Mouse (Mus musculus) liver, embryonic 14.5 days (tissue): ENCODE measurements at regions not wholly inside any gene's neighbourhood (a gene's known extent, or its start where the extent isn't known, plus 50 kb on each side); places are given as distances from the start of the nearest gene placed in this dataset.

Source experiments
- CTCF ChIP-seq: IDR thresholded peaks from 2 replicates; pipeline ENCODE4 v1.5.1; 2016; ENCODE audit warnings: antibody characterized with exemption, low read depth, control low read depth
- EP300 ChIP-seq: IDR thresholded peaks from 2 replicates; pipeline ENCODE4 v1.6.1; 2016; ENCODE audit warnings: antibody characterized with exemption, low read depth

DNA sequence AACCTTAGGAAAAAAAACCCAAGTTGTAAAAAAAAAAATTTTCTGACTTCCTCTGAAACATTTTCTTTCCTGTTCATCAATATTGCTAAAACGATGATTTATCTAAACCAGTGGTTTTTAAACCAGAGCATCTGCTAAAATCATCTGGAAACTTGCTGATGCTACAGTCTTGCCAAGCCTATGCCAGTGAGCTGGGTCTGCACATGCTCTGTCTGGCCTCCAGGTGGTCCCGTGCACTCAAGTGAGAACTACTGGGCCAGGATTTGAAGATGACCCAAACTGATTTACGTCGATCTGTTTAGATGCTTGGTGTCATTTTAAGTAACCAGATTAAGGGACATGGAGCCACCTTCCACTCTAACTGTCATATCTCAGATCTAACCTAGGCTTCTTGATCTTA lies 661.5 kb downstream of the Stpg2 start:
- TF ChIP-seq CTCF (0 out of 2 replicates have a peak, but pooled peaks have one; percentile 5), EP300 (no peak)
